Mouse (Mus musculus) thymus, adult 2 months (tissue): ENCODE results near the gene Bcl7c. TPM values are rescaled to one million over a fixed set of nuclear protein-coding genes. Genes with fewer than 3 reads are reported as not detected.
A peak's percentile ranks its signal among the peaks of the same experiment; 100 is the strongest.

Experiments used
- DNase-seq: peaks from one replicate; pipeline ENCODE4 v3.0.0; 2021
- H3K27ac ChIP-seq: fragments of 200-500 bp; 2 replicates; pipeline ENCODE4 v1.5.1; 2012; ENCODE audit warnings: low read length, control low read depth; ENCODE audit not compliant: control insufficient read depth, insufficient read depth
- H3K27me3 ChIP-seq: fragments of 200-500 bp; 2 replicates; pipeline ENCODE4 v1.6.1; 2012; ENCODE audit warnings: mild to moderate bottlenecking, low read length, moderate library complexity, mixed read lengths; ENCODE audit not compliant: control insufficient read depth, insufficient read depth
- H3K36me3 ChIP-seq: fragments of 200-500 bp; 2 replicates; pipeline ENCODE4 v1.6.1; 2012; ENCODE audit warnings: mild to moderate bottlenecking, low read length, moderate library complexity; ENCODE audit not compliant: control insufficient read depth, insufficient read depth
- H3K4me1 ChIP-seq: fragments of 200-500 bp; replicated peaks from 2 replicates; pipeline ENCODE4 v1.6.1; 2012; ENCODE audit warnings: low read length; ENCODE audit not compliant: control insufficient read depth, insufficient read depth
- H3K4me3 ChIP-seq: fragments of 200-500 bp; 2 replicates; pipeline ENCODE4 v1.5.1; 2012; ENCODE audit warnings: mild to moderate bottlenecking, low read length, control low read depth, moderate library complexity; ENCODE audit not compliant: control insufficient read depth, insufficient read depth
- CTCF ChIP-seq: fragments of 200-500 bp; IDR thresholded peaks from 2 replicates; pipeline ENCODE4 v1.5.1; 2012; ENCODE audit warnings: mild to moderate bottlenecking, control low read depth, low read length, moderate library complexity, borderline replicate concordance; ENCODE audit not compliant: control insufficient read depth, poor library complexity, insufficient read depth; ENCODE audit errors: extremely low read depth
- POLR2A ChIP-seq: fragments of 200-500 bp; IDR thresholded peaks from 2 replicates; pipeline ENCODE4 v1.6.1; 2012; ENCODE audit warnings: mild to moderate bottlenecking, low read length, control low read depth, moderate library complexity; ENCODE audit not compliant: control insufficient read depth, poor library complexity, insufficient read depth; ENCODE audit errors: extremely low read depth
- WGBS: fragments of 180-500 bp; shearing (Covaris S2); methylation state at CpG from one replicate; pipeline ENCODE4 v1.1.7; 2018; 5-methylcytosine and 5-hydroxymethylcytosine counted together
- polyA plus RNA-seq: library from polyadenylated mRNA; depleted of rRNA; stranded (reverse); fragments of >200 nt; gene quantifications from 2 replicates; pipeline ENCODE4 v1.2.3, GENCODE M21; 2012; rRNA removed

Gene Bcl7c
- polyA plus RNA-seq, 1 experiment: 61.2 TPM

DNA sequence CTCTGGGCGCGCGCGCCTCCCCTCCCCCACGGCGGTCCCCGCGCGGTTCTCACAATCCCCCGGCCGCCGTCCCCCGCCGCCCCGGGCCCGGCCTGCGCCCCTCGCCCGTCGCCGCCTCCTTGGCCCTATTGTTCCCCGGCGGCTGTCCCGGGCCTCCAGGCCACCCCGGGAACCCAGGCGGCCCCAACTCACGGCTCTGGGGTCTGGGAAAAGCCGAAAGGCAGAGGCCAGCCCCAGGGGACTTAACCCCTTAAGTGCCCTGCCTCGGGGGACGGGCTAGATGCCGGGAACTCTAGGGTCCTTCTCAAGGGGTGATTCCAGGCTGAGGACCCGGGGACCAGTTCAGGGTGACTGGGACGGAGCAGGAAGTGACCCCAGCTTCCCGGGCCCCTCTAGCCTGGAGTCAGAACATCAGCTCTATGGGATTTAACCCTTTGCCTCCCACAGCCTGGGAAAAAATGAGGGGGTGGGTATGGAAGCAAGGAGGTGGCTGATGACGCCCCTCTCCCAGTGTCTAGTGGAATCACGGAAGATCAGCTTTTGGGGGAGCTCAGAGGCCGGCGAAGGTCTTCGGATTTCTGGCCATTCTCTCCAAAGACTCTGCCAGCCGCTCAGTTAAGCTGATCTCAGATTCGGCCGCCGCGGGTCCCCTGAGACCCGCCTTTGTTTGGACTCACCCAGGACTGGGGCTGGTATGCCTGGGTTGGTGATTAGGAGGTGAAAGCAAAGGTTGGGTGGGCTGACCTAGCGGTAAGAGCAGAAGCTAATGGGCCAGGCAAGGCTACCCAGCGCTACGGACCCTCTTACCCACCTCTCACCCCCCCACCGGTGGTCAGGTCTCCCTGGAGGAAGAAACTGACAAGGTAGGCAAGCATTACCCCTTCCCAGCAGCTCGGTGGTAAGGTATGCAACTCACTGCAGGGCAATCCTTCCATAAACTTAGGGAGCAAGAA, 93.6 kb downstream of the Bcl7c start, which contains the start of gene Zfp629:
Gene Zfp629, minus strand, starts transcription at position 907 of the 953 bp plus-strand sequence.
- H3K27me3 ChIP-seq: no peaks in the 10 kb centered on the region
- TF ChIP-seq CTCF (0 out of 2 replicates have a peak, but pooled peaks have one; percentile 19), POLR2A (no peak)
- H3K4me1 ChIP-seq: peaks cover 19% of the 10 kb centered on the region
- DNase-seq: peak; percentile 60
- H3K36me3 ChIP-seq: no peaks in the 10 kb centered on the region; the same call in 1 of the 2 replicates
- peak within 1 kb of the TSS; percentile 96 for H3K27ac ChIP-seq
- under 1% methylated on average over 49 of the region's 50 CpGs for WGBS
- H3K4me3 ChIP-seq: peak within 1 kb of the TSS; percentile 93

GRCm38 (mm10) chr7:127614511-127614890, 94.2 kb downstream of the Bcl7c start:
- WGBS: 1% methylated on average over 35 of the region's 44 CpGs
- H3K27ac ChIP-seq: no peak overlapping the region

DNA sequence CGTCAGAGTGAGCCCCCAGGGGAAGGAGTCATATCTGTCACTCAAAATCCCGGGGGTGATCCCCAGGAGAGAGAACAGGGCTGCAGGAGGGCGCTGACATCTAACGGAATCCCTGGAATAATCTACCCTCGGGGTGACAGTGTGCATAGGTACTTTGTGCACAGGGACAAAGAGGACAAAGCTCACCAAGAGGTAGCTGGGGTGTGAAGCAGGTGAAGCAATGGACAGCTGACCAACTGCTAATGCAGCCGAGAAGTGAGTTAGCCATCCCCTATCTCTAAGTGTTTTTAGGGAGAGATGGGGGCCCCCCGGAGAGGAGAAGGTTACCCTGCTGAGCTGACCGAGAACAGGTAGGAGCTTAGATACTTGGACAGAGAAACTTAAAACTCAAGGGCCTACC, 94.6 kb downstream of the Bcl7c start:
- H3K27me3 ChIP-seq: no peaks in the 10 kb centered on the region
- no peaks in the 10 kb centered on the region; the same call in 1 of the 2 replicates for H3K36me3 ChIP-seq
- H3K4me3 ChIP-seq: peak overlapping the region; percentile 93
- TF ChIP-seq CTCF (no peak), POLR2A (no peak)
- no peak overlapping the region for H3K27ac ChIP-seq
- WGBS: 52% methylated on average over 8 of the region's 8 CpGs
- H3K4me1 ChIP-seq: peaks cover 19% of the 10 kb centered on the region
- DNase-seq: no peak

More at GRCm38 (mm10) chr7:127614511-127614890, 94.2 kb downstream of the Bcl7c start:
- Histone ChIP-seq H3K36me3 (no peaks in the 10 kb centered on the region; the same call in 1 of the 2 replicates), H3K4me1 (peaks cover 19% of the 10 kb centered on the region), H3K4me3 (peak overlapping the region; percentile 93), H3K27me3 (no peaks in the 10 kb centered on the region)
- DNase-seq: peak; percentile 51
- TF ChIP-seq POLR2A: no peak; the same call in 1 of the 2 replicates
- no peak for TF ChIP-seq CTCF

GRCm38 (mm10) chr7:127613501-127613900, 95.2 kb downstream of the Bcl7c start:
- WGBS: 96% methylated on average over 8 of the region's 8 CpGs
- Histone ChIP-seq H3K4me3 (no peak overlapping the region), H3K27ac (no peak overlapping the region), H3K4me1 (peaks cover 18% of the 10 kb centered on the region), H3K27me3 (no peaks in the 10 kb centered on the region), H3K36me3 (peaks cover 4% of the 10 kb centered on the region)
- TF ChIP-seq POLR2A (no peak), CTCF (no peak)
- DNase-seq: no peak

DNA sequence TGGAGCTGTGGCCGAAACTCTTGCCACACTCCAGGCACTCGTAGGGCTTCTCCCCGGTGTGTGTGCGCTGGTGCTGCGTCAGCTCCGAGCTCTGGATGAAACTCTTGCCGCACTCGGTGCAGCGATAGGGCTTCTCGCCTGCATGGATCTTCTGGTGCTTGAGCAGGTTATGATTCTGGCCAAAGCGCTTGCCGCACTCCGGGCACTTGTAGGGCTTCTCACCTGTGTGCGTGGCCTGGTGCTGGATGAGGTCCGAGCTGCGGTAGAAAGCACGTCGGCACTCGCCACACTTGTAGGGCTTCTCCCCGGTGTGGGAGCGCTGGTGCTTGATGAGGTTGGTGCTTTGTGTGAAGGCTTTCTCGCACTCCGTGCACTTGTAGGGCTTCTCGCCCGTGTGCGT, 97.2 kb downstream of the Bcl7c start:
- no peaks in the 10 kb centered on the region for H3K27me3 ChIP-seq
- H3K36me3 ChIP-seq: peaks cover 4% of the 10 kb centered on the region
- H3K4me1 ChIP-seq: peaks cover 8% of the 10 kb centered on the region
- TF ChIP-seq POLR2A (no peak), CTCF (no peak)
- DNase-seq: no peak
- no peak overlapping the region for H3K4me3 ChIP-seq
- H3K27ac ChIP-seq: no peak overlapping the region
- 98% methylated on average over 26 of the region's 26 CpGs for WGBS

Other genes starting within 250 kb of the Bcl7c start
- 191 and 212 TPM in 2 replicates for gene Prr14, start 249.3 kb downstream of the Bcl7c start, polyA plus RNA-seq
- gene Fbrs, start 229.7 kb downstream of the Bcl7c start, polyA plus RNA-seq: 122 and 128 TPM in 2 replicates
- gene Srcap, start 196.9 kb downstream of the Bcl7c start, polyA plus RNA-seq: 92.3 and 131 TPM in 2 replicates
- 10.4 and 14.1 TPM in 2 replicates for gene Gm42715, start 189.3 kb downstream of the Bcl7c start, polyA plus RNA-seq
- gene Tmem265, start 147.5 kb downstream of the Bcl7c start, polyA plus RNA-seq: 12.5 and 12.8 TPM in 2 replicates
- gene Phkg2, start 135.6 kb downstream of the Bcl7c start, polyA plus RNA-seq: 193 and 202 TPM in 2 replicates
- 1.5 and 2.9 TPM in 2 replicates for gene Ccdc189, start 120.3 kb downstream of the Bcl7c start, polyA plus RNA-seq
- gene Rnf40, start 120.2 kb downstream of the Bcl7c start, polyA plus RNA-seq: 65.9 and 67.4 TPM in 2 replicates
- 27.7 and 33.1 TPM in 2 replicates for gene Zfp629, start 93.1 kb downstream of the Bcl7c start, polyA plus RNA-seq
- 15.8 and 16.3 TPM in 2 replicates for gene Ctf1, start 3.8 kb upstream of the Bcl7c start, polyA plus RNA-seq
- gene Ctf2, start 23.2 kb upstream of the Bcl7c start, polyA plus RNA-seq: not detected in 2 replicates
- gene Fbxl19, start 35.6 kb upstream of the Bcl7c start, polyA plus RNA-seq: 38.9 and 43.7 TPM in 2 replicates
- 23.8 and 27.0 TPM in 2 replicates for gene Orai3, start 60.9 kb upstream of the Bcl7c start, polyA plus RNA-seq
- 29.9 and 36.7 TPM in 2 replicates for gene Setd1a, start 67.7 kb upstream of the Bcl7c start, polyA plus RNA-seq
- not detected in 2 replicates for gene Gm49388, start 76.7 kb upstream of the Bcl7c start, polyA plus RNA-seq
- 25.9 and 30.1 TPM in 2 replicates for gene Hsd3b7, start 91.7 kb upstream of the Bcl7c start, polyA plus RNA-seq
- 76.1 and 93.3 TPM in 2 replicates for gene Stx4a, start 115.4 kb upstream of the Bcl7c start, polyA plus RNA-seq
- gene Stx1b, start 115.6 kb upstream of the Bcl7c start, polyA plus RNA-seq: 3.4 and 4.2 TPM in 2 replicates
- 61.3 and 64.2 TPM in 2 replicates for gene Zfp646, start 167.3 kb upstream of the Bcl7c start, polyA plus RNA-seq
- gene Zfp668, start 167.9 kb upstream of the Bcl7c start, polyA plus RNA-seq: 23.9 and 34.9 TPM in 2 replicates
- 2.0 and 2.5 TPM in 2 replicates for gene Prss53, start 182.0 kb upstream of the Bcl7c start, polyA plus RNA-seq
- not detected in 2 replicates for gene Gm21974, start 186.5 kb upstream of the Bcl7c start, polyA plus RNA-seq
- 56.9 and 75.1 TPM in 2 replicates for gene Vkorc1, start 186.7 kb upstream of the Bcl7c start, polyA plus RNA-seq
- gene Bckdk, start 195.1 kb upstream of the Bcl7c start, polyA plus RNA-seq: 94.9 and 103 TPM in 2 replicates
- gene Kat8, start 203.6 kb upstream of the Bcl7c start, polyA plus RNA-seq: 25.5 and 29.4 TPM in 2 replicates
- 5.4 and 6.9 TPM in 2 replicates for gene Prss8, start 221.2 kb upstream of the Bcl7c start, polyA plus RNA-seq
- 10.3 and 15.8 TPM in 2 replicates for gene Prss36, start 237.8 kb upstream of the Bcl7c start, polyA plus RNA-seq